Mouse (Mus musculus) skeletal muscle tissue, adult 2 months (tissue): ENCODE results near the gene Galnt18.
A peak's percentile ranks its signal among the peaks of the same experiment; 100 is the strongest.

ENCODE experiments used
- DNase-seq: peaks from one replicate; pipeline ENCODE4 v3.0.0-alpha.2; 2012; ENCODE audit warnings: low read depth, low spot score

Galnt18 gene

DNA sequence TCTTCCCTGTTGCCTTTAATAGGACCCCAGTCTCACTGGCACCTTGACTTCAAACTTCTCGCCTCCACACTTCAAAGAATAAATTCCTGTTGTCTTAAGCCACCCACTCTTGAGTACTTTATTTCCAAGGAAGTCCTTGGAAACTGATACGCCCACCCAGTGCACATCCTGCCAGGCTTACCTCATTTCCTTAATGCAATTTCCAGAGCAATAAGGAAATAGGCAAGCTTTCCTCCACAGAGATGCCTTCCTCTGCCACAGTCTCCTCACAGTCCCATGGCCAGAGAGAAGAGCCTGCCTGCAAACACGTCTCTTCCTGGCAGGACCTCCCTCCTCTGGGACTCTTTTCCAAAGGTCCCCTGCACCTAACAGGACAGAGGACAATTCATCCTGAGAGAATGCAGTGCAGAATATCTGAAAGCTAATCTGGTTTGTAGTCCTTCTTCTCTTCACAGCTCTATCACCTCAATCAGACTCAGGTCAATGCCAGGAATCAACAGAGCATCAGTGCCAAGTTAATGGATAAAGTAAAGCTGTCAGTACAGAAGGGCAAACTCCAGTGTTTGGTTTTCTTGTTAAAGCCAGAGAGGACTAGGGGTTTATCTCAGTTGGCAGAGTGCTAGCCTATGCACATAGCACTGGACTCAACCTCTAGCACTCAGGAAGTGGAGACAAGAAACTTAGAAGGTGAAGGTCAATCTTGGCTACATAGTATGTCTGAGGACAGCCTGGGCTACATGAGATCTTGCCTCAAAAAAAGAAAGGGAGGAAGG lies 65.8 kb downstream of the Galnt18 start:
- DNase-seq, result no peak

DNA sequence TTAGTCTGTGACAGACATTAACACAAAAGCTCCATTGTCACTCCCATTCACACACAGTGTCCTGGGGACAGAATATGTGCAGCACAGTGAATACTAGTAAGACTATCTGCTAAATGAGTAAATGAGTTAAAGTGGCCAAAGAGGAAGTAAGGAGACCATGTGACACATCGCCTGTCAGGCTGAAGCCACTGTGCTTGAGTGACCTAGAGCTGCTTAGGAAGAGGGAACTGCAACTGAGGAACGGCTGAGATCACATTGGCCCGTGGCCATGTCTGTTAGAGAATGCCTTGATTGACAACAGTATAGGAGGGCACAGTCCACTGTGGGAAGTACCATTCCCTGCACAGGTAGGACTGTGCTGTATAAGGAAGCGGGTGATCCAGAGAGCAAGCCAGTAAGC lies 67.0 kb downstream of the Galnt18 start:
- DNase-seq, result no peak

DNA sequence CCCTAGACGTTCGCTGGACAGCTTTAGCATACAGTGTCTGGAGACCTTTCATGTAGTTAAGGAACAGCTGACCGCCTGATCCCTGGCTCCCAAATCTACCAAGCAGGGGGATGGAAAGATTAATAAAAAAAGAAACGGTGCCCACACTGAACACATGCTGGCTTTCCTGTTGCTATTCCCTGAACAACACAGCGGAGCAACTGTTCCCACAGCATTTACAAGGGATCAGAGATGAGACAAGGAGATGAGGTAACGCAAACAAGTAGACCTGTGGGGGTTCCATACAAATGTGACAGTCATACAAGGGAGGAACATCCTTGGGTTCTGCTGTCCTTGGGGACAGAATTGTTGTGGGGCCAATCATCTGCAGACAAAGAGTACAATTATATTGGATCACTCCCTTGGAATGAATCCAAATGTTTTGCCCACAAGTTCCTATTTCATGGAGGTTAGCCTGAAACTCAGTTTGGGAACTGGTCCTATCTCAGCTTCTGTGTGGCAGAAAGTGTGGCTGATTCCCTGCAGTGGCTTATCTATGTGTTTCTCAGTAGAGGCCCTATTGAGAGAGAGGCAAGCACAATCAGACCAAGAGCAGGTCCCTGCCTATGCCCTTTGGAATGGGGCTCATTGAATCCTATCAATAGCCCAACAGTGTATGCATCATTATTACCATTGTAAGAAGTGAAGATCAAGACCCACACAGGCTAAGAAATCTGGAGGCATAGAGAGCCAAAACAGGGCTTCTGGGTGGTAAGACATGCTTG lies 68.5 kb downstream of the Galnt18 start:
- DNase-seq, result no peak

DNA sequence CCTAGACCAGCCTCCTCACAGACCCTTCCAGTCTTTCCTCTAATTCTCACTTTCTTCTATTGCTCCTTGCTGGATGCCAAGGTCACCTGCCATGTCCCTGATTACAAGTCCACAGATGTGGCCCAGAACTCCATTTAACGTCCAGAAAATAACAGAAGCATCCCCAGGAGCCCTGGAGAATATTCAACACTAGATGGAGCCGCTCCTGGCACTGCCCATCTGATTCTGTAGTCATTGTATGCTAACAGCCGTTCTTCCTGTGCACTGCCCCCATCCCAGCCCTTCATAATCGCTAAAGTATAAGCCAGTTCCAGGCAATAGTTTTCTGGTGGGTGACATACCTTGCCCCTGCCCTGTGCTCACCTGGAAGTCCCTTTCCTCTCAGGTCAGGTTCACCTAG lies 69.5 kb downstream of the Galnt18 start:
- DNase-seq, result no peak

DNA sequence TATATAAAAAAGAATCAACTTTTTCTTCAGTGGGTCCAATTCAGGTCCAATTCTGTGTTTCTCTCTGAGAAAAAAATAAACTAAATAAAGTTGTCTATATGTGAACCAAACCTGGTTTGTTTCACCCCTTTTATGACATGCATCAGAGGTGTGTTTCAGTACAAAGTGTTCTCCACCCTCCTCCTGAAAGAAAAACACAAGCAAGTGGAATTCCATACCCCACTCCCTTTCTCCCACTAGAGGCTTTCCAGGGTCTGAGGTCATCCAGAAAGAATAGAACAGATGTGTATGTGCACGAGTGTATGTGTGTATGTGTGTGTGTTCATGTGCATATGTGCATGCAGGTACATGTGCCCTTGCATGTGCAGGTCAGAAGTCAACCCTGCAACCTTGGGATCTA lies 71.2 kb downstream of the Galnt18 start:
- DNase-seq, result no peak

DNA sequence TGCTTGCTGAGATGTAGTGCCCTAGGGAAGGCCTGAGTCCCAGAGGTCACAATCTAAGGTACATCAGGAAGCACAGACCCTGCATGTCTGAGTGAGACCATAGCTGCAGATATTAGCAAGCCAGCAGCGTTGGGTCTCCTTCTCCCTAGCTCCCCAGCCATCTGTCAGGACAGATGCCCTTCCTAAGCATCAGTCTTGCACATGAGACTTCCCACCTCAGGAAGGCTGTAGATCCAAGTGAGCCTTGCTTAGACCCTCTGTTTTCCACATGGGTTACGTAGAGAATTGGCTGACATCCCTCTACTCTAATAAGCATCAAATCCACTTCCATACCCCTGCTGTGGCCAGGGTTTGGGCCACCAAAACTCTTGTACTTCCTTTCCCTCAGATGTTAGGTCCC lies 76.8 kb downstream of the Galnt18 start:
- no peak for DNase-seq

DNA sequence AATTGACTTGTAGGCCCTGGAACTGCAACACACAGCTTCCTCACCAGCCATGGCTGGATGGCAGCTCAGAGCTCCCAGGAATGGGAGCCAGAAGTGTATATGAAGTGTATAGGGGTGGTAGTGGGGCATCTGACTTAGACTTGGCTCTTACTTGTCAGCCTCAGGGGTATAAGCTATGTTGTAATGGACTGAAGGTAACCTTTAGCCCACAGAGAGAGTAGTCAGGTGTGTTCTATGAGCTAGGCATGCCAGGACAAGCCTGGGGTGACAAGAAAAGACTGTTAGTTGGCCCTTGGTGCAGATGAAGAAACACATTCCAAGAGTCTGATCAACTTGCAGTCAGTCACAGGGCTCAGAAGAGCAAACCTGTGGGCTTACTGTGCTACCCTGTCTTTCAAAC lies 78.0 kb downstream of the Galnt18 start:
- DNase-seq, result no peak

DNA sequence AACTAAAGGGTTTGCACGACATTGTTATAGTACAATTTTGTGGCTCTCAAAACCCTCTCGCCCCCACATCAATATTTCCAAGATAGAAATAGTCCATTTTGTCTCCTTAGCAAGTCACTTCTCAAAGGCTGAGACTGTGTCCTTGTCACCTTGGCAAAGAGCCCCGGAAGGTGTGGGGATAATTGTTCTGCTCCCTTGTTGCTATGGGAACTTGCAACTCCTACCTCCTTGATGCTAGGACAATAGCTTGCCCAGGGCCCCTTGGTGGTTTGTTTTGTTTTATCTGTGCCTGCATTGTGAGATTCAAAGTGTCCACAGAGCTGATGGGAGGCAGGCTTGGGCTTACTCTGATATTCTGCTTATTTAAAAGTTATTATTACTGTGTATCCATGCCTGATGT lies 80.3 kb downstream of the Galnt18 start:
- DNase-seq, result no peak

DNA sequence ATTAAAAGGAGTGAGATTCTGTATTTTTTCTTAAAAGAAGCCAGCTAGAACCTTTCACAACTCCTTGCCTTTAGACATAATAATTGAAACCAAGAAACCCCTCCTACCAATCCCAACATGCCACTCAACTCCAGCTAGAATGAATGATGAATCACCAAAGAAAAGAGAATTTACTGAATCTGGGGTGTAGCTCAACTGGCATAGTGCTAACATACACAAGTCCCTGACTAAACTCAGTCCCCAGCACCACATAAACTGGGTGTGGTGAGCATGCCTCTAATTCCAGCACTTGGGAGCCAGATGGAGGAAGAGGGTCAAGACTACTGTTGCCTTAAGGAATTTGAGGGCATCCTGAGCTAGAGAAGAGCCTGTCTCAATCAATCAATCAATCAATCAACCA lies 83.6 kb downstream of the Galnt18 start:
- no peak for DNase-seq

DNA sequence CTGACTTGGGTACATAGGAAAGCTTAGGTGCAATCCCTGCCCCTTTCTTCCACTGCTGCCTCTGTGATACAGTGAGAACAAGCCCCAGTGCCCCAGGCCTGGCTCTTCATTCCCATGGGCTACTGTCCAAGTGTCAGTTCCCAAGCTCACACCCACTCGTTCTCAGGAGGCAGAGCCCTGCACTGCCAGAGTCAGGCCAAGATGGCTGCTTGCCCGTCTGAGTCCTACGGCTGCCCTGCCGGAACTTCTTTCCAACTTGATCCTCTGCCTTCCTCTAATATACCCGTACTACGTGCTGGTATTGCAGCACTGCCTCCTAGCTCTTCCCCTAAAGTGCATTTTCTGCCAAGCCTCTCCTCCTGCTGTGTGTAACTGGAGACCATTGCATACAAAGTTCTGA lies 85.5 kb downstream of the Galnt18 start:
- DNase-seq, result peak; percentile 93

DNA sequence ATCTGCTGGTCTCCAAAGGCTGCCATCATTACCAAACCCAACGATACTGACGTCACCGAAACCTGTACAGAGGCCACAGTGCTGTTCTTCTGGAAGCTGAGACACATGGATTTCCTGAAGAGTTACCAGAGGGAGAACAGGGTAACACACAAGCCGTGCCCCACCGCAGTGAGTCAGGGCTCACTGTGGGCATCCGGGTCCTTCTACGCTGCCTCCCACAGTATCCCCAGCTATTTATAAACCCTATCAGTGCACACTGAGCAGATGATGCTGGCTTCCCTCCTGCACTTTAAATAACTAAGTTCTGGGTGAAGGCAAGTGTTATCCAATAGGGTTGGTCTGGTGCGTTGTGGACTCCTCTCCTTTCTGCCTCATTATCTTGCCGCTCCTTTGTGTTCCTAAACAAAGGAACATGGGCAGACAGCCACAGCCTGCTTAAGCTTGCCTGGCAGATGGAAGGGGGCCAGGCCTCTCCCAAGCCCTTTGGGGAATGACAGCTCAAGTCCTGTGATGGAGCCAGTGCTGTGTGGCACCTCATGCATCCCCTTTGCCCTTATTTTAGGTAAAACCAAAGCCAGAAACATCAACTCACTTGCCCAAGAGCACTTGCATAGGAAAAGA lies 87.0 kb downstream of the Galnt18 start:
- DNase-seq, result peak; percentile 82

DNA sequence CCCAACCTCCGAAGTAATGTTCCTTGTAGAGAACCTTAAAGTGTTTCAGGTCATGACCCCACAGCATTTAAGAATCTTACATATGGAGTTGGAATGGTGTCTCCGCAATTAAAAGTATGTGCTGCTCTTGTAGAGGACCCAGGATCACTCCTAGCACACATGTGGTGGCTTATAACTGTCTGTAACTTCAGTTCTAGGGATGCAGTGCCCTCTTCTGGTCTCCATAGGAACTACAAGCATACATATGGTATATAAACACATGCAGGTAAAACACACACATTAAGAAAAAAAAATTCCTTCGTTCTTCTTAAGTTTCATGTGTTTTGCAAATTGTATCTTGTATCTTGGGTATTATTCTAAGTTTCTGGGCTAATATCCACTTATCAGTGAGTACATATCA lies 99.7 kb downstream of the Galnt18 start:
- DNase-seq, result no peak

DNA sequence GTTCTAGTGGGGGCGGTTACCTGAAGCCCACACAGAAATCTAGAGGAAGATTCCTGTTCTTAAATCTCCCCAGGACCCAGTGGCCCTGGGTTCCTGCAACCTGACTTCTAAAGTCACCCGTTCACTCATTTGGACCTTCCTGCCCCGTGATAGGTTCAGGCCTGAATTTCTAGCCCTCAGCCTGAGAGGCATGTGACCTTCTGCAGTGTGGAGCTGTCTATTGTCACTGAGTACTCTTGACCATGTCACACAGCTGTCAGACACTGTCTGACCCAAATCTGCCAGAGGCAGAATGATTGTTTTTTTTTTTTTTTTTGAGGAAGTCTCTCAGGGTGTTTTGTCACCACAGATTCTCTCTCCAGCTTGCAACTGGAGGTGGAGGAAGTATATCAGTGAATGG lies 103.3 kb downstream of the Galnt18 start:
- DNase-seq, result no peak

DNA sequence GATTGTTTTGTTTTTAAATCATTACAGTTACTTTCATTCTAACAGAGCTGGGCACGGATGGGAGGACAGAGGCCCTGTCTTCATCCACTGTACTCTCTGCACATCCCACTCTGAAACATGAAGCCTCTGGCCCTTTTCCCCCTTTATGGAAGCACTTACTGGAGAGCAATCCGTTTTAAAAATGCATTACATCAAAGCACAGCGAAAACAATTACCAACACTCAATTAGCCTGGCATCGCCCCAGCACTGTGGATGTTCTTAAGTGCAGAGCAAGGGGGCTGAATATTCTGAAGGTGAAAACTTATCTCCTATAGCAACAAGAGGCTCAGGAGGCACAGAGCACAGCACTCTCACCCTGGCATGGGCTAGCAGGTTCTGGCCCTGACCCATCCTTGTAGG lies 107.3 kb downstream of the Galnt18 start:
- no peak for DNase-seq

DNA sequence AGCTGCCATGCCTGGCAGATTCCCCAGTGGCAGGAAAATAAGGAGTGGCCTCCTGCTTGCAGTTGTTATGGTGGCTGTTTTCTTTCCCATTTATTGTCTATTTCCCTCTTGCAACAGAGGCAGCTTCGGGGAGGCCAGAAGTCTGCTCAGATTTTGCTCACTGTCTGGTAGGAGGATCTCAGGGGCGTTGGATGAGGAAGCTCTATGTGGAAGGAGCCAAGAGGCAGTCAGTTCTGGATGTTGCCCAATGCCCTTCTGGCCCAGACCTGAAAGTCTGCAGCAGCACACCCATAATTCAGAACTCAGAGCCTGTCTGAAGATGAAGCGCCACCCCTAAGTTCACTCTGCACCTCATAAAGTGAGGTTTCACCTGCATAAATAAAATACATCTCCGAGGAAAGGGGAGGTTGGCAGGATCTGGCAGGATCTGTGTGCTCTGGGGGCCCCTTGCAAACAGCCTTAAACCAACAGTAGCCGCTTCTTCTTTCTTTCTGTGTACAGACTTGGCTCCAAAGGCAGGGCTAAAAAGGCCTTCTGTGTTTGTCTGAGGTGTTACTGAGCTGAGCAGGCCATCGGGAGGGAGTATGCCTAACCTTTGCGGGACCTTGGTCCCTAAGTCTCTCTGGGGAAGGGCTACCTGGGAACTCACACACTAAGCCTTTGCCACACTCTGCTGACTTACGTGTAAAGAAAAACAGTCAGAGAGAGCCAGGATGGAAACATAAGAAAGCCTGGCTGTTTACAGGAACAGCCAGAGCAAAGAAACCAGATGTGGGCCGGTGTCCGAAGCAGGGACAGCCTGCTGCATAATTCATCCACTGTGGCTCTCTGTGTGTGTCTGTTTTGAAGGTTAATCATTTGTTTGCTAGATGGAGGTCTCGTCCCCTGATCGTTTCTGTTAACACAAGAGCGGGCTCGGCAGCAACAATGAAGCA lies 116.4 kb downstream of the Galnt18 start:
- DNase-seq, result peak; percentile 60

DNA sequence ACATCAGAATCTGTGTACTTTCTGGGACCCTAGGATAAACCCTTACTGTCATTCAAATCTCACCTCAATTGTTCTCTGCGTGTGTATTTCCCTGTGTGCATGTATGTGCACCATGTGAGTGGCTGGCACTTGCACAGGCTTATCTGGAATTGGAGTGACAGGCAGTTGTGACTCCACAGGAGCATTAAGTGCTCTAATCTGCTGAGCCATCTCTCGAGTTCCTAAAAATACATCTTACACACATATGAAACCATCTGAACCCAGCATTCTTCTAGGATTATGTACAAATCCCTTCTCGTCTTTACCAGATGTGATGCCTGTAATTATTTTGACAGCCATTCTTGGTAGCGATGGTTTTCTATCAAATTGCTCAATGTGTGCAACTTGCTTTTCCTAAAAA lies 121.2 kb downstream of the Galnt18 start:
- peak; percentile 20 for DNase-seq

DNA sequence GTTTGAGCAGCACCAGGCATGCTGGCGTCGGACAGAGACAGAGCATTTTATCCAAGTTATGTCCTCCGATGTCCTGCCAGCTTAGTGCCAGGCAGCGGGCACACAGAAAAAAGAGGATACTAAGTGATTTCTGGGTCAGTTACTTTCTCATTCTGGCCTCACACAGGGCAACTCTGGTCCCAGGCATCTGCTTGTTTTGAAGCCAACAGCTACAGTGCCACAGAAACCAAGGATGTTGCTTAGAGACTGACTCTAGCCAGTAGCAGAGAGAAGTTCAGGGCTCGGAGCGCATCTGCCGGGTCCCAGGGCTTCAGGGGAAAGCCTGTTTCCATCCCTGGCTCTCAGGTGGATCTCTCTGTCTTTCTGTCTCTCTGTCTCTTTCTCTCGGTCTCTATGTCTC lies 124.8 kb downstream of the Galnt18 start:
- no peak for DNase-seq

DNA sequence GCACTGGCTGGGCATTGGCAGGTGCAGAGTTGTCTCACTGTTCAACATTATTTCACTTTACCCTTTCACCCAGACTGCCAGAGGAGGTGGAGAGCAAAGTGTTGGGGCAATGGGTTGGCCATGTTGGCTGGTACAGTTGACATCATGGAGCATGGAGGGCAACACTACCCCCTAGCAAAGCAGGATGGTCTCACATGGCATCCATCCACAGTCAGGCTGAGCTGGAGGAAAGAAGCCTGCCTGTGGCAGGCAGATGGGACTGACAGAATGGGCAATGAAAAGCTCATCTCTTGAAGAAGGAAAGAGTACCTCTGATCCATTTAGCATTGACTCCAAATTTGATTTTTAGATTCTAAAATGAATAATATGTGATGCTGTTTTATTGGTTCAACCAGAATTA lies 125.3 kb downstream of the Galnt18 start:
- DNase-seq, result no peak

DNA sequence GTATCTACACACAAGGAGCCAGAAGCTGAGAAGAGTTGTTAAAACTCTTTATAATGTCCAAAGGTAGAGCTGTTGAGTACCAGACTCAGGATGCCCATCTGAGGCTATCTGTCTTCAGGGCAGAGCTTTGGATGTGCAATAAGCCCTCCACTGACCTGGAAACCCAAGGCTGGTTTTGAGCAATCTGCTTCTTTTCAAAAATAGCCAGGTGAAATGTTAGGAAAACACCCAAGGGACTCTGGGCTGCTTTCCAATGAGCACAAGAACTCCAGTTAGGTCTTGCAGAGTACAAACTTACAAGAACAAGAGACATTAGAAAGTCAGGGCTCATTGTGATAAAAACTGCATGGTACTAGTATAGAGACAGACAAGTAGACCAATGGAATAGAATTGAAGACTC lies 135.4 kb downstream of the Galnt18 start:
- DNase-seq, result no peak

DNA sequence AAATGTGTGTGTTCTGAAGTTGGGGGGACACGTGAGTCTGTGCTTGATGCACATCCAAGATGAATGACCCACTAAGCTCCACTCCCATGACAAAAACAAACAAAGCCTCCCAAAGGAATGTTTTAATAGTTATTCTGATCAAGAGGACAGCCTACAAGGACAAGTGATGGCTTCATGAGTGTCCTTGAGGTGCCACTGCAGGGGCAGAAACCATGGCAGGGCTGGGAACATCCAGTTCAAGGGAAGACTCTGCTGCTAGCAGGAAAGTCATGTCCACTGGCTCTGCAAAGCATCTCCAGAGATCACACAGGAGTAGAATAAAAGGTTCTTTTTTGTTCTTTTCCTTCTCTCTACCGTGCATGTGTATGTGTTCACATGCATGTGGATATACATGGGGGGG lies 140.9 kb downstream of the Galnt18 start:
- DNase-seq, result no peak

DNA sequence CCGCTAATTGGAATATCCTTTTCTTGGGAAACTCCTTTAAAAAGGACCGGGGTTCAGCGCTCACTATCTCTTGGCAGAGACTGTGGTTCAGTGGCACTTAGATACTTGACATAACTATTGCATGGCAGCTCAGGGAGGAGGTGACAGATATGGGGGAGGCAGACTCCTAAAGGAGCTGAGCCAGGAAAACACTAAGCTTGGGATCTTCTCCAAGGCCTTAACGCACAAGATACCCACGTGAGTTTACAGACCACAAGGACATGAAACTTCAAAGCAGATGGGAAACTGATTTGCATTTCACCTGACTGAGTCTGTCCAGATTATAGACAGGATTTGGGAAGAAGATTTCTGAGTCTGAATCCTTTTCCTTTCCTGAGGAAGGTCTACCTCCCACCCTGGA lies 141.3 kb downstream of the Galnt18 start:
- DNase-seq, result no peak
